Mouse (Mus musculus) T-helper 2 cell (primary cell): ENCODE measurements around the gene 1700029F12Rik.

Experiments used
- in situ Hi-C: fragments of 300-600 bp; cut with MboI, MseI; formaldehyde crosslinking; loops from one replicate; pipeline ENCODE4 v1.15.1; 2025; ENCODE audit warnings: high pct_unique_total_duplicates

Gene 1700029F12Rik

DNA sequence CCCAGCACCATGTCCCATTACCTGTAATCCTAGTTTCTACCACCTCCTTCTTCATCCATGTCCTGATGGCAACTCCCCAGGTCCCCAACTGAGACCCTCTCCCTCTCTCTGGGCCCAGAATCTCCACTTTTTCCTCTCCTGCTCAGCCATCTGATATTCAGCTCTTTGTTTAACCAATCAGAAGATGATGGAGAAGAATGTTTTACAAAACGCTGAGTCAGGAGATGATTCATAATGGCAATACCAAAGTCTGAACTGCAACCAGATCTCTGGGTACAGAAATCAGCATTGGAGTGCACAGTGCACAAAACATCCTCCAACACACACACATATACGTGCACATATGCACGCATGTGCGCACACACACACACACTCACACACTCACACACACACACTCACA is 60.8 kb downstream of the 1700029F12Rik start:
- in situ Hi-C loops: no loop called here
